Mouse (Mus musculus): ENCODE measurements at regions not wholly inside any gene's neighbourhood (a gene's known extent, or its start where the extent isn't known, plus 50 kb on each side); places are given as distances from the start of the nearest gene placed in this dataset.

- no peak for TF ChIP-seq POLR2A (IDR thresholded peaks at IDR 0.05; ENCODE audit: insufficient read depth, low read depth, low read length)
- no peak for TF ChIP-seq CTCF (IDR thresholded peaks at IDR 0.05; ENCODE audit: insufficient read depth, low read depth, low read length)
- 15% methylated on average over 3 of the region's 3 CpGs for WGBS
- Histone ChIP-seq H3K4me1 (ENCODE audit: control insufficient read depth, insufficient read depth, low read length) (peaks cover 2% of the 10 kb centered on the region; the same call in 1 of the 2 replicates), H3K27ac (ENCODE audit: insufficient read depth, low read depth, low read length) (no peak overlapping the region), H3K4me3 (ENCODE audit: insufficient read depth, low read depth, low read length) (no peak overlapping the region)
These were observed 192.3 kb downstream of the Dad1 start for GRCm38 (mm10) chr14:54061570-54061969.

- TF ChIP-seq POLR2A (IDR thresholded peaks at IDR 0.05; ENCODE audit: insufficient read depth, low read depth, low read length) (no peak), CTCF (IDR thresholded peaks at IDR 0.05; ENCODE audit: insufficient read depth, low read depth, low read length) (0 out of 2 replicates have a peak, but pooled peaks have one; percentile 25)
- H3K4me3 ChIP-seq (ENCODE audit: insufficient read depth, low read depth, low read length): no peak overlapping the region
- H3K4me1 ChIP-seq (ENCODE audit: control insufficient read depth, insufficient read depth, low read length): peaks cover 2% of the 10 kb centered on the region; the same call in 1 of the 2 replicates
- no peak overlapping the region for H3K27ac ChIP-seq (ENCODE audit: insufficient read depth, low read depth, low read length)
- 18% methylated on average over 4 of the region's 4 CpGs for WGBS
These were observed 194.1 kb downstream of the Dad1 start for GRCm38 (mm10) chr14:54059776-54060175.

- peaks cover 2% of the 10 kb centered on the region; the same call in 1 of the 2 replicates for H3K4me1 ChIP-seq (ENCODE audit: control insufficient read depth, insufficient read depth, low read length)
- no peak for TF ChIP-seq CTCF (IDR thresholded peaks at IDR 0.05; ENCODE audit: insufficient read depth, low read depth, low read length)
- no peak for TF ChIP-seq POLR2A (IDR thresholded peaks at IDR 0.05; ENCODE audit: insufficient read depth, low read depth, low read length)
- H3K27ac ChIP-seq (ENCODE audit: insufficient read depth, low read depth, low read length): no peak overlapping the region
- 89% methylated on average over 6 of the region's 6 CpGs for WGBS
- no peak overlapping the region for H3K4me3 ChIP-seq (ENCODE audit: insufficient read depth, low read depth, low read length)
These were observed 194.8 kb downstream of the Dad1 start for GRCm38 (mm10) chr14:54059096-54059495.

GRCm38 (mm10) chr14:54056691-54057090 is 197.2 kb downstream of the Dad1 start:
- H3K4me3 ChIP-seq (ENCODE audit: insufficient read depth, low read depth, low read length): no peak overlapping the region
- TF ChIP-seq POLR2A (IDR thresholded peaks at IDR 0.05; ENCODE audit: insufficient read depth, low read depth, low read length): no peak
- no peak overlapping the region for H3K27ac ChIP-seq (ENCODE audit: insufficient read depth, low read depth, low read length)
- peaks cover 2% of the 10 kb centered on the region; the same call in 1 of the 2 replicates for H3K4me1 ChIP-seq (ENCODE audit: control insufficient read depth, insufficient read depth, low read length)
- WGBS: 87% methylated on average over 7 of the region's 7 CpGs

- no peak for TF ChIP-seq CTCF (IDR thresholded peaks at IDR 0.05; ENCODE audit: insufficient read depth, low read depth, low read length)
- WGBS: 69% methylated on average over 6 of the region's 6 CpGs
- Histone ChIP-seq H3K4me3 (ENCODE audit: insufficient read depth, low read depth, low read length) (no peak overlapping the region), H3K27ac (ENCODE audit: insufficient read depth, low read depth, low read length) (no peak overlapping the region), H3K4me1 (ENCODE audit: control insufficient read depth, insufficient read depth, low read length) (no peaks in the 10 kb centered on the region)
These were observed 198.5 kb downstream of the Dad1 start for GRCm38 (mm10) chr14:54055390-54055789.

- Histone ChIP-seq H3K4me3 (ENCODE audit: insufficient read depth, low read depth, low read length) (no peak overlapping the region), H3K27ac (ENCODE audit: insufficient read depth, low read depth, low read length) (no peak overlapping the region), H3K4me1 (ENCODE audit: control insufficient read depth, insufficient read depth, low read length) (no peaks in the 10 kb centered on the region)
- TF ChIP-seq POLR2A (IDR thresholded peaks at IDR 0.05; ENCODE audit: insufficient read depth, low read depth, low read length) (no peak), CTCF (IDR thresholded peaks at IDR 0.05; ENCODE audit: insufficient read depth, low read depth, low read length) (no peak)
- 94% methylated on average over 2 of the region's 2 CpGs for WGBS
These were observed 211.6 kb downstream of the Dad1 start for GRCm38 (mm10) chr14:54042286-54042685.

- 87% methylated on average over 2 of the region's 2 CpGs for WGBS
- no peak overlapping the region for H3K4me3 ChIP-seq (ENCODE audit: insufficient read depth, low read depth, low read length)
- no peak for TF ChIP-seq POLR2A (IDR thresholded peaks at IDR 0.05; ENCODE audit: insufficient read depth, low read depth, low read length)
- no peak for TF ChIP-seq CTCF (IDR thresholded peaks at IDR 0.05; ENCODE audit: insufficient read depth, low read depth, low read length)
- H3K4me1 ChIP-seq (ENCODE audit: control insufficient read depth, insufficient read depth, low read length): no peaks in the 10 kb centered on the region
- no peak overlapping the region for H3K27ac ChIP-seq (ENCODE audit: insufficient read depth, low read depth, low read length)
These were observed 213.3 kb downstream of the Dad1 start for GRCm38 (mm10) chr14:54040644-54041043.

GRCm38 (mm10) chr14:54034516-54034915 is 219.4 kb downstream of the Dad1 start:
- H3K27ac ChIP-seq (ENCODE audit: insufficient read depth, low read depth, low read length): no peak overlapping the region
- TF ChIP-seq POLR2A (IDR thresholded peaks at IDR 0.05; ENCODE audit: insufficient read depth, low read depth, low read length) (no peak), CTCF (IDR thresholded peaks at IDR 0.05; ENCODE audit: insufficient read depth, low read depth, low read length) (no peak)
- 74% methylated on average over 2 of the region's 2 CpGs for WGBS
- H3K4me3 ChIP-seq (ENCODE audit: insufficient read depth, low read depth, low read length): no peak overlapping the region
- H3K4me1 ChIP-seq (ENCODE audit: control insufficient read depth, insufficient read depth, low read length): no peaks in the 10 kb centered on the region

- Histone ChIP-seq H3K4me3 (ENCODE audit: insufficient read depth, low read depth, low read length) (no peak overlapping the region), H3K27ac (ENCODE audit: insufficient read depth, low read depth, low read length) (no peak overlapping the region), H3K4me1 (ENCODE audit: control insufficient read depth, insufficient read depth, low read length) (no peaks in the 10 kb centered on the region)
- TF ChIP-seq CTCF (IDR thresholded peaks at IDR 0.05; ENCODE audit: insufficient read depth, low read depth, low read length): no peak
- TF ChIP-seq POLR2A (IDR thresholded peaks at IDR 0.05; ENCODE audit: insufficient read depth, low read depth, low read length): no peak
- 69% methylated on average over 4 of the region's 4 CpGs for WGBS
These were observed 230.4 kb downstream of the Dad1 start for GRCm38 (mm10) chr14:54023552-54023951.

- no peak overlapping the region for H3K27ac ChIP-seq (ENCODE audit: insufficient read depth, low read depth, low read length)
- H3K4me1 ChIP-seq (ENCODE audit: control insufficient read depth, insufficient read depth, low read length): no peaks in the 10 kb centered on the region
- TF ChIP-seq POLR2A (IDR thresholded peaks at IDR 0.05; ENCODE audit: insufficient read depth, low read depth, low read length) (no peak), CTCF (IDR thresholded peaks at IDR 0.05; ENCODE audit: insufficient read depth, low read depth, low read length) (no peak)
- H3K4me3 ChIP-seq (ENCODE audit: insufficient read depth, low read depth, low read length): no peak overlapping the region
- 91% methylated on average over 6 of the region's 6 CpGs for WGBS
These were observed 232.5 kb downstream of the Dad1 start for GRCm38 (mm10) chr14:54021443-54021842.

Data from olfactory bulb, adult 2 months (tissue).